Mouse (Mus musculus) CH12.LX (cell line): ENCODE data around the gene Snx10. TPM values are rescaled to one million over a fixed set of nuclear protein-coding genes. Genes with fewer than 3 reads are reported as not detected.

Experiments used
- DNase-seq: peaks from one replicate; pipeline ENCODE4 v3.0.0-alpha.2; 2013; ENCODE audit errors: extremely low read depth
- H3K27ac ChIP-seq: 2 replicates; pipeline ENCODE4 v1.5.1; 2012; ENCODE audit warnings: low read depth, mild to moderate bottlenecking, control low read depth, moderate library complexity; ENCODE audit not compliant: insufficient read depth
- H3K27me3 ChIP-seq: replicated peaks from 2 replicates; pipeline ENCODE3; 2012; ENCODE audit warnings: inconsistent platforms
- H3K36me3 ChIP-seq, 2 experiments: replicated peaks in 1 of 2; 2 replicates each; pipeline versions ENCODE3 to v1.6.1; 2012; ENCODE audit warnings: inconsistent platforms in 1 of 2, low read length in 1 of 2, mild to moderate bottlenecking in 1 of 2, mixed read lengths in 1 of 2, moderate library complexity in 1 of 2; ENCODE audit not compliant: control insufficient read depth in 1 of 2, insufficient read depth in 1 of 2
- H3K4me1 ChIP-seq, 2 experiments: 2 replicates each; pipeline ENCODE4 v1.6.1; 2012; ENCODE audit warnings: inconsistent platforms in 1 of 2, moderate library complexity in 1 of 2; ENCODE audit not compliant: insufficient read depth in 2 of 2, control insufficient read depth in 1 of 2
- H3K4me2 ChIP-seq: 2 replicates; pipeline ENCODE4 v1.6.1; 2012; ENCODE audit warnings: low read depth, mild to moderate bottlenecking, control low read depth; ENCODE audit not compliant: poor library complexity, insufficient read depth, severe bottlenecking
- H3K4me3 ChIP-seq, 3 experiments: fragments of 150-350 bp in 1 of 3; sonication (generic) in 1 of 3; replicated peaks in 1 of 3; 2 replicates each; pipeline versions ENCODE3 to v1.5.1; 2011 to 2012; ENCODE audit warnings: low read depth in 2 of 3, low read length in 2 of 3, mild to moderate bottlenecking in 2 of 3, moderate library complexity in 2 of 3, control low read depth in 1 of 3, improper control_type of control experiment in 1 of 3, inconsistent platforms in 1 of 3, mixed read lengths in 1 of 3; ENCODE audit not compliant: poor library complexity in 1 of 3
- H3K79me2 ChIP-seq: replicated peaks from 2 replicates; pipeline ENCODE4 v1.6.1; 2012; ENCODE audit warnings: mild to moderate bottlenecking, moderate library complexity; ENCODE audit not compliant: control insufficient read depth, poor library complexity, insufficient read depth, severe bottlenecking; ENCODE audit errors: extremely low read depth
- H3K9ac ChIP-seq: 2 replicates; pipeline ENCODE4 v1.6.1; 2012; ENCODE audit warnings: low read depth, mild to moderate bottlenecking, control low read depth, moderate library complexity; ENCODE audit not compliant: insufficient read depth
- H3K9me3 ChIP-seq: replicated peaks from 2 replicates; pipeline ENCODE3; 2012; ENCODE audit warnings: low read length, inconsistent platforms, mixed read lengths
- CHD1 ChIP-seq: IDR thresholded peaks from 2 replicates; pipeline ENCODE4 v1.6.1; 2012; ENCODE audit warnings: low read depth, low read length, improper control_type of control experiment, inconsistent platforms
- CHD2 ChIP-seq: IDR thresholded peaks from 2 replicates; pipeline ENCODE4 v1.6.1; 2011; ENCODE audit warnings: low read length, improper control_type of control experiment
- ELF1 ChIP-seq: IDR thresholded peaks from 2 replicates; pipeline ENCODE4 v1.6.1; 2014; ENCODE audit warnings: low read depth, mild to moderate bottlenecking, inconsistent platforms, low read length, improper control_type of control experiment
- ETS1 ChIP-seq: conservative IDR thresholded peaks from 2 replicates; pipeline ENCODE4 v1.6.1; 2012; ENCODE audit warnings: low read depth, mild to moderate bottlenecking, inconsistent platforms, low read length, improper control_type of control experiment, moderate library complexity
- GABPA ChIP-seq: IDR thresholded peaks from 2 replicates; pipeline ENCODE4 v1.6.1; 2012; ENCODE audit warnings: low read depth, low read length, improper control_type of control experiment, inconsistent platforms; ENCODE audit not compliant: insufficient replicate concordance
- HCFC1 ChIP-seq: IDR thresholded peaks from 2 replicates; pipeline ENCODE4 v1.6.1; 2012; ENCODE audit warnings: low read depth, mild to moderate bottlenecking, inconsistent platforms, low read length, improper control_type of control experiment
- IRF4 ChIP-seq: IDR thresholded peaks from 2 replicates; pipeline ENCODE4 v1.6.1; 2014; ENCODE audit warnings: low read depth, mild to moderate bottlenecking, inconsistent platforms, low read length, improper control_type of control experiment
- MYC ChIP-seq: IDR thresholded peaks from 2 replicates; pipeline ENCODE4 v1.6.1; 2011; ENCODE audit warnings: low read depth, mild to moderate bottlenecking, improper control_type of control experiment, low read length
- NELFE ChIP-seq: IDR thresholded peaks from 2 replicates; pipeline ENCODE4 v1.6.1; 2011; ENCODE audit warnings: low read depth, low read length, improper control_type of control experiment
- NRF1 ChIP-seq: IDR thresholded peaks from 2 replicates; pipeline ENCODE4 v1.6.1; 2014; ENCODE audit warnings: low read depth, mild to moderate bottlenecking, inconsistent platforms, low read length, improper control_type of control experiment, moderate library complexity
- PAX5 ChIP-seq: IDR thresholded peaks from 2 replicates; pipeline ENCODE4 v1.6.1; 2012; ENCODE audit warnings: low read length, inconsistent platforms, mixed read lengths
- POLR2A ChIP-seq: IDR thresholded peaks from 2 replicates; pipeline ENCODE4 v1.6.1; 2011; ENCODE audit warnings: low read depth, mild to moderate bottlenecking, improper control_type of control experiment, low read length
- POLR2AphosphoS2 ChIP-seq: IDR thresholded peaks from 2 replicates; pipeline ENCODE4 v1.6.1; 2011; ENCODE audit warnings: low read depth, low read length, improper control_type of control experiment
- RCOR1 ChIP-seq: conservative IDR thresholded peaks from 2 replicates; pipeline ENCODE4 v1.6.1; 2012; ENCODE audit warnings: low read depth, mild to moderate bottlenecking, inconsistent platforms, low read length, improper control_type of control experiment
- UBTF ChIP-seq: IDR thresholded peaks from 2 replicates; pipeline ENCODE4 v1.6.1; 2012; ENCODE audit warnings: low read depth, mild to moderate bottlenecking, inconsistent platforms, low read length, improper control_type of control experiment, moderate library complexity
- USF1 ChIP-seq: IDR thresholded peaks from 2 replicates; pipeline ENCODE4 v1.6.1; 2014; ENCODE audit warnings: low read depth, mild to moderate bottlenecking, inconsistent platforms, low read length, improper control_type of control experiment
- ZKSCAN1 ChIP-seq: IDR thresholded peaks from 2 replicates; pipeline ENCODE4 v1.6.1; 2012; ENCODE audit warnings: low read depth, inconsistent platforms, low read length, improper control_type of control experiment, borderline replicate concordance
- ZMIZ1 ChIP-seq: IDR thresholded peaks from 2 replicates; pipeline ENCODE4 v1.6.1; 2012; ENCODE audit warnings: low read depth, mild to moderate bottlenecking, inconsistent platforms, low read length, improper control_type of control experiment
- ZNF384 ChIP-seq: IDR thresholded peaks from 2 replicates; pipeline ENCODE4 v1.6.1; 2012; ENCODE audit warnings: low read depth, low read length, improper control_type of control experiment, inconsistent platforms
- dilution Hi-C: fragments of 300-500 bp; cut with MboI; formaldehyde crosslinking; loops from 2 replicates; pipeline ENCODE4 v1.14.3; 2020; ENCODE audit warnings: low sequenced_read_pairs; ENCODE audit not compliant: extremely low pct_unique_long_range_greater_than_20kb, extremely low pct_ligation_motif_present
- in situ Hi-C: fragments of 300-500 bp; cut with MboI; formaldehyde crosslinking; loops from 3 replicates; pipeline ENCODE4 v1.14.3; 2019; ENCODE audit warnings: low sequenced_read_pairs, low pct_ligation_motif_present, low pct_unique_long_range_greater_than_20kb, mixed read lengths
- polyA plus RNA-seq: library from polyadenylated mRNA; unstranded; fragments of >175 nt; gene quantifications from 2 replicates; pipeline ENCODE4 v1.2.1, GENCODE M21; 2012; ENCODE audit warnings: low read depth; ENCODE audit not compliant: insufficient read length
- total RNA-seq, 2 experiments: library from RNA; depleted of rRNA; stranded (reverse); fragments of 300-350 nt in 1 of 2; fragments of >200 nt in 1 of 2; gene quantifications; 2 replicates each; pipeline ENCODE4 v1.2.3; 2012 to 2014

Gene Snx10
- total and polyA plus RNA-seq, 3 experiments, result 27.6 to 84.7 (median 46.2) TPM

DNA sequence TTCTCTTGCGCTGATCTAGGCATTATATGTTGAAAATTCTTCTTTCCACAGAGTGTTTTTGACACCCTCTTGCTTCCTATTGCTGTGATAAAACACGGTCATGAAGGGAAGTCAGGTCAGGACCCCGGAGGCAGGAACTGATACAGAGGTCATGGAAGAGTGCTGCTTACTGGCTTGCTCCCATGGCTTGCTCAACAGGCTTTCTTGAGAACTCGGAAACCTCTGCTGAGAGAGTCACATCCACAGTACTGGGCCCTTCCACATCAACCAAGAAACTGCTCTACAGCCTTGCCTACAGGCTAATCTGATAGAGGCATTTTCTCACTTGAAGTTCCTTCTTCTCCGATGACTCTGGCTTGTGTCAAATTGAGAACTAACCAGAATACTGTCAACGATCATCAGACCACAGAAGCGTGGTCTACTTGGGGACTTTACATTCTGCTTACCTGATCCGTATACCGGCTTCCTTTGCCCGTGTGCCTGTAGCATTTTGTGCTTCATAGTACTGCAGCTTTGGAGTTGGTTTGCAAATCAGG lies 27.6 kb downstream of the Snx10 start:
- no peak overlapping the region for H3K27ac ChIP-seq
- H3K4me3 ChIP-seq, result no peak overlapping the region

DNA sequence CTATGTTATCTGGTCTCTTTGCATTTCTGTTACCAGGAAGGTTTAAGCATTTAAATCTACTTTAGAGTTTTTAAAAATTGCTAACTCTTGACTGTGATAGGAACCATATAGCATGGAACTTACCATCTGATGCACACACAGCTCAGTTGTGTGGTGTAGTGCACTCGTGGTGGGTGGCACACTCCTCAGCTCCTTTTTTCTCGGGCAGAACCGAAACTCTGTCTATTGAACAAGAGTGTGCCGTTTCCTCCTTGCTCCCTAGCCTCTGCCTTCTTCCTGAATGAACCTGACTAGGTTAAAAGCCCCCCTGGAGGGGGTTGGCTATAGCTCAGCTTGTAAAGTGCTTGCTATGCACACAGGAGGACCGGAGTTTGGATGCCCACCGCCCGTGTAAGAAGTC lies 32.9 kb downstream of the Snx10 start:
- H3K27ac ChIP-seq, result no peak overlapping the region
- peaks cover 0 to 30% of the 10 kb centered on the region in 2 experiments; a peak in 2 of 4 replicates for H3K4me1 ChIP-seq
- DNase-seq, result no peak
- H3K27me3 ChIP-seq, result no peaks in the 10 kb centered on the region
- peaks cover 0 to 64% of the 10 kb centered on the region in 2 experiments for H3K36me3 ChIP-seq
- no peaks in the 10 kb centered on the region; the same call in 1 of the 2 replicates for H3K79me2 ChIP-seq
- TF ChIP-seq CHD1 (no peak), NRF1 (no peak), RCOR1 (no peak), IRF4 (no peak), ELF1 (no peak), HCFC1 (no peak), USF1 (no peak), GABPA (no peak), POLR2AphosphoS2 (no peak), POLR2A (no peak), ETS1 (no peak)
- TF ChIP-seq, all 38 proteins: peak for 0
- dilution Hi-C loops, result no loop called here
- in situ Hi-C loops, result no loop called here
- Histone ChIP-seq H3K9me3 (peaks cover 2% of the 10 kb centered on the region), H3K4me2 (no peak overlapping the region), H3K9ac (no peak overlapping the region), H3K4me3 (no peak overlapping the region)

More for the DNA sequence above, 27.6 kb downstream of the Snx10 start:
- no peak overlapping the region for H3K4me2 ChIP-seq
- in situ Hi-C loops (no loop called here), dilution Hi-C loops (no loop called here)
- H3K4me1 ChIP-seq, result peaks cover 0 to 45% of the 10 kb centered on the region in 2 experiments; a peak in 2 of 4 replicates
- H3K79me2 ChIP-seq, result no peaks in the 10 kb centered on the region; the same call in 1 of the 2 replicates
- peak; percentile 12 for DNase-seq
- H3K9ac ChIP-seq, result no peak overlapping the region
- no peak for TF ChIP-seq ZKSCAN1
- no peak for TF ChIP-seq CHD2
- no peak for TF ChIP-seq UBTF
- no peak for TF ChIP-seq ZNF384
- no peak for TF ChIP-seq NELFE
- no peak for TF ChIP-seq ZMIZ1
- TF ChIP-seq MYC, result no peak
- TF ChIP-seq PAX5, result no peak
- no peaks in the 10 kb centered on the region for H3K27me3 ChIP-seq
- peaks cover 2% of the 10 kb centered on the region for H3K9me3 ChIP-seq
- peaks cover 0 to 69% of the 10 kb centered on the region in 2 experiments for H3K36me3 ChIP-seq
